Mouse (Mus musculus) CD4-positive, CD25-positive, alpha-beta regulatory T cell, adult 4 months (primary cell): ENCODE measurements at regions not wholly inside any gene's neighbourhood (a gene's known extent, or its start where the extent isn't known, plus 50 kb on each side); places are given as distances from the start of the nearest gene placed in this dataset.

Source experiments
- ATAC-seq: one replicate; pipeline ENCODE4 v1.8.0; 2017

DNA sequence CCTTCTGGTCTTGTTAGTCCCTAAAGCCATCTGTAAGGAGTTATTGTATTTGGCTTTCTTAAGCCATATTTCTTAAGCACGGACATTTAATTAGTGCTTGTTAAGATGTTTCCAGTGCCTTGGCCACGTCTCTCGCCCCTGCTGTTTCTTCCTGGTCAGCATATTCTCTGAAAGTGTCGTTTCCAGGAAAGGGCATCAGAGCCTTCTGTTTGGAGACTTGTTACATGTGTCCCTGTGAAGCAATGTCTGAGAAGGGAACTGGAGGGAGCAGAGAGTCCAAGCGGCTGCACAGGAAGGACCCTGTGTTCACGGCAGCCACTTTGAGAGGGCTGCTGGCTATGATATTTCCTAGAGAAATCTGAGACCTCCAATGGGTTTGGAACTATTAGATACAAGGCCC lies 320.7 kb downstream of the Mtx2 start:
- no peak for ATAC-seq

DNA sequence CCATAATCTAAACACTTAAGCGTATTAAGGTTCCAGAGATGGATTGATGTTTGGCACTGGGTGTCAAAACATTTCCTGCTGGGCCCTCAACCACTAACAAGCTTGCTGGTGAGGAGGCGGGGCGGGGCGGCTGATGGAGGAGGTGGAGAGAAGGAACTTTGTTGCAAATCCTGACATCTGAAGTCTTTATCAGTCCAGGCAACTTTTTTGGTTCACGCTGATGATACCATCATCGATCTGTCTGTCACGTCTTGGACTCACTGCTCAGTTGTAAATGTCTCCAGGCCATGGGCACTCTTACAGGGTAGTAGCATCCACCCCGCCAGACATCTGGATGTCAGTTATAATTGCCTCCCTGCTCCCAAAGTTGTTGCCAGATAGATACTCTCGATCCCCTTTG lies 321.8 kb downstream of the Mtx2 start:
- no peak for ATAC-seq

- no peak for ATAC-seq
Measured at GRCm38 (mm10) chr2:75147967-75148366, 322.4 kb downstream of the Mtx2 start.

DNA sequence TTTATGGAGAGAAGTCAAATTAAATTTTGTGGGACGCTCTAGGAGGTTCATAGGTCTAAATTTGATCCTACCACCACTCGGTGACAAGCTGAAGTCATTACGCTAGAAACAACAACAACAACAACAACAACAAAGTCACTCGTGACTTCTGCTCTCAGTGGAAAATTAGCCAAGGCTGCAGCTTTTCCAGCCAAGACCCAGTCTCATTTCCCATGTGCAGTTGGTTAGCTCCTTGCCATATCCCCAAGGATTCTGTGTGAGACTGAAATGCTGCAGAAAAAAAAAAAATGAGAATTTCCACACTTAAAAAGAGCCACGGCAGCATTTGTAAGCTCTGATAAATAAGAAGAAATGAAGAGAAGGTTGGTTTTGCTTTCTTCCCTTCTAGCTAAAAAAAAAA lies 323.4 kb downstream of the Mtx2 start:
- no peak for ATAC-seq

DNA sequence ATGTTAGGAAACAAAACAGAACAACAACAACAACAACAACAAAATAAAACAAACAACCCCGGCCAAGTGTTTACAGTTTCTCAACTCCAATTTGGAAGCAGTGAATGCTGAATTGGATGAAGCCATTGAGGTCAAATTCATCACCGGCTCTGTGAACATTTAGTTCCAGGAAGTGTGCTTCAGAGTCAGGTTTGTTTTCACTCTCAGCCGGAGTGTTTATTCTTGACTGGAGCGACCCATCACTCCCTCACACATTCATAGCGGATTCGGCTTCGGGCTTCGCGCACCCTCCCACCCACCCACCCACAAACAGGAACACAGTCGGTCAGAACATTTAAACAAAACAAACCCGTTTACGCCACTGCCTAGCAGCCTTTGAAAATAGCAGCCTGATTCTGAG lies 324.0 kb downstream of the Mtx2 start:
- no peak for ATAC-seq

DNA sequence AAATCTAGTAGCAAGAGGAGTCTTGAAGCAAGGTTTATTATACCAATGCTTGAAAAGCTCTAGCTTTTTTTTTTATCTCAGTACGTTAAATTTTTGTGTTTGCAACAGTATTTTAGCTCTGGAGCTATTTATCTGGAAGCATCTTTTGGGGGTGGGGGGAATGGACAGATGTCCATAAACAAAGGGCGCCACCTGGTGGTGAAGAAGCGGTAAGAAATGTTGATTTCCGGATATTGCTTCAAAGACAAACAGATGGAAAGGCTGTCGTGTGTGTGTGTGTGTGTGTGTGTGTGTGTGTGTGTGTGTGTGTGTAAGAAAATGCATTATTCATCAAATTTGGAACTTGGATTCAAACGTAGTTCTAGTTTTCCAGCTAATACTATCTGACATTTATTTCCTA lies 325.4 kb downstream of the Mtx2 start:
- ATAC-seq, result no peak

GRCm38 (mm10) chr2:75151519-75151918 lies 325.9 kb downstream of the Mtx2 start:
- no peak for ATAC-seq

GRCm38 (mm10) chr2:75152477-75152990 lies 326.9 kb downstream of the Mtx2 start:
- ATAC-seq, result no peak

- ATAC-seq, result no peak
Measured at GRCm38 (mm10) chr2:75154448-75154847, 328.8 kb downstream of the Mtx2 start.

GRCm38 (mm10) chr2:75158581-75158980 lies 333.0 kb downstream of the Mtx2 start:
- ATAC-seq, result no peak

DNA sequence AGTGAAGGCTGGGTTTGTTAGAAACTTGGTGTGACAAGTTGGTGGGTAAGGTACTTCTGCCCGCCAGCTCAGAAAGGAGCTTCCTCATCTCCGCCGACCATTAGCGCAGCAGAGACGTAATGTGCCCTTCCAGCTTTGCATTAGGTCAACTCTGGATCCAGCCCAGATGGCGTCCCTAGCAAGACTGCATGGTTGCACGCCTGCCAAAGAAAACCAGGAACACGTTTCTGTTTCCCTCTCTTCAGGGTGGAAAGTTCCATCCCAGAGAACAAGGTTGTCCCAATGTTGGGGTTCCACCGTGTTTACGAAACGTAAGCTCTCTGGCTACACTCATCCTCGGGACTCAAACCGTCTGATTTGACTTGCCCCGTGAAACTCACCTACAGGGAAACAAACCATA lies 335.5 kb downstream of the Mtx2 start:
- no peak for ATAC-seq

- ATAC-seq, result no peak
Measured at GRCm38 (mm10) chr2:75164987-75165386, 339.4 kb downstream of the Mtx2 start.

- no peak for ATAC-seq
Measured at GRCm38 (mm10) chr2:75176267-75176666, 350.7 kb downstream of the Mtx2 start.

GRCm38 (mm10) chr2:75183293-75183692 lies 357.7 kb downstream of the Mtx2 start:
- no peak for ATAC-seq

DNA sequence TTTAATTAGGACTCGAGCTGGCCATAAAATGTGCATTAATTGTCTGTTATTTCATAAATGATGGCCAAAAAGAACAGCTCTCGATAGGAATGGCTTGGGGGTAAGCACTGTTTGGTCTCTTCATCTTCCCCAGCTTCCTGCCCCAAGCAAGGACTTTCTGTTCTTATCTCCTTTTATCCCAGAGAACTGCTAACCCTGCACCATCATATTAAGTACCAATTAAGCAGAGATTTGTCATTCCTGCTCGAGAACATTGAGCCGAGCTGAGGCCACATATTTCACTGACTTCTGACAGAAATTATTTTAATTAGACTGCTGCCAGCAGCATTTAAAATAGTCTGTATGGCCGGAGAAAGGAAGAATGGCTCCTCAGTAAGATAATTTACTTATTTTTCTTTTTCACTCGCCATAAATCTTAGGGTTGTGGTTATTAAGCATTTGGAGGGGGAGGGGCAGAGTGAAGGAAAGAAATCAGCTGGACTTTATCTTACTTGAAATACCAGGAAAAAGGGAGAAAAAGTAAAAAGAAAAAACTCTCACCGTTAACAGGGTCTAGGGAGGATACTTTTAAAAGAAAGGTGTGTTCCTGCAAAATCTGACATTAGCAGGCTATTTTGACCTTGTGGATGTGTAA lies 377.1 kb downstream of the Mtx2 start:
- no peak for ATAC-seq

- ATAC-seq, result no peak
Measured at GRCm38 (mm10) chr2:75208821-75209758, 383.5 kb downstream of the Mtx2 start.

DNA sequence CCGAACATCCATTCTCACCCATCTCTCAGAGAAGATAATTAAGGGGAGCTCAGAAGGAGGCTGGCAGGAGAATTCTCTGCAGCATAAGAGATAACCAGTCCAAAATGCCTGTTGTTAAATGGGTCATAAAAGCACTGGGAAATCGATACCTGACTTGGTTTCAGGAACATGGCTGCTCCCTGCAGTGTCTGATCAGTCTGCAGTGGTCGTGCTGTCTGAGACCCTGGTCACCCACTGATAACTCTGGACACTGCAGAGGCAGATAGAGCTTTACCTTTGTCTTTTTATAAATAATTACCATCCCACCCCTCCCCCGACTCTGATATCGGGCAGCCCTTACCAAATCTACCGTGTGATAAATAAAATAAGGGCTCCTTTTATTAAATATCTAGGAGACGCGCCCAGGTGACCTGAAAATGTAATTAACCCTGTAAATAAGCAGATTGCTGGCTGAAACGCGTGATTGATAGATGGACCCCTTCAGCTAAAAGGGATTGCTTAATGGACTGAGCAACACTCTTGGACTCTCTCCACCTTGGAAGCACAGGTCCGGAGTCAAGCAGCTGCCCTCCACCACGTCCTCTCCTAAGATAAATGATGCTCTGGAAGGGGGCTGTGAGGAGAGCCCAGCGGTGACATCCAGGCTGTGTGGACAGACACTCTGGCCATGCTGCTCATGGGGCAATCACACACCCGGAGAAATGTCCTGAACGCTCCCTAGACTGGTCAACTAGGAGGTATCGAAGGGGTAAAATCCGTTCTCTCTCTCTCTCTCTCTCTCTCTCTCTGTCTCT lies 384.4 kb downstream of the Mtx2 start:
- ATAC-seq, result no peak

- no peak for ATAC-seq
Measured at GRCm38 (mm10) chr2:75216931-75217330, 391.3 kb downstream of the Mtx2 start.

DNA sequence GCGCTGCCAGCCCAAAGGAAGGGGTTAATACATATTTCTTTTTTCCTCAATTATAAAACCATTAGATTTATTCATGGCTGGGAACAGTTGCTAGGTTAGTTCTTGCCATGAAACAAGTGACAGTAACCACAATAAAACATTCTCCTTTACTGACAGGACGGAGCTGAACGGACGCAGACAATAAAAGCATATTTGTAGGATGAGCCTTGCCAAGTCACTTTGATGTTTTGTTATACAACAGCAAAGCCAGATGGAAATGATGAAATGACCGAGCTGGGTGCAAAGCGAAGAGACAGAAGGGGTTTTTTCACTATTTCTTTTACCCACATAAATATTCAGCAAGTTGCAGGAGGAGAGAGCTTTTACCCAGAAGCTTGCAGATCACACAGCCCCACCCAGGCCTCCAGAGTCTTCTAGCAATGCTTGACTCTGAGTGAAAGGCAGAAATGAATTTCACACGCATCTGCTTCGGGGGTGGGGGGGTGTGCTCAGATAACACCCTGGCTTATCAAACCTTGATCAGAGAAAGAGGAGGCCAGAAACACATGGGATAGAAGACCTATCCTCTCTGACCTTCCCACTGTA lies 395.3 kb downstream of the Mtx2 start:
- ATAC-seq, result no peak

- ATAC-seq, result no peak
Measured at GRCm38 (mm10) chr2:75224443-75224842, 398.8 kb downstream of the Mtx2 start.

DNA sequence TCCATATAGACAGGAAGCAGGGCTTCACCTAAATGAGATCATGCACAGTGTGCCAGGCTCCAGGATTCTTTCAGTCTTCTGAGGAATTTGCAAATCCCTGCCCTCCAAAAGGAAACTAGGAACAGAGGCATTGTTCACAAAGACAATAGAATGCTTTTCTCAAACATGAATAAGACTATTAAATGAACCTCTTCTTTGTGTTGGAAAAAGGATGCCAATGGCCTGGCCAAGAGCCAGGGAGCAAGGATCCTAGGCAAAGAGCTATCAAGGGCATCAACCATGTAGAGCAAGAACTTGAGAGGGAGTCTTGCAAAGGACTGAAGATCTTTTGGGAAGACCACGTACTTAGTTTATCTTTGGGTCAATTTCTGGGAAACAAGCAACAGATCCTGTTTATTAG lies 415.4 kb downstream of the Mtx2 start:
- ATAC-seq, result no peak

DNA sequence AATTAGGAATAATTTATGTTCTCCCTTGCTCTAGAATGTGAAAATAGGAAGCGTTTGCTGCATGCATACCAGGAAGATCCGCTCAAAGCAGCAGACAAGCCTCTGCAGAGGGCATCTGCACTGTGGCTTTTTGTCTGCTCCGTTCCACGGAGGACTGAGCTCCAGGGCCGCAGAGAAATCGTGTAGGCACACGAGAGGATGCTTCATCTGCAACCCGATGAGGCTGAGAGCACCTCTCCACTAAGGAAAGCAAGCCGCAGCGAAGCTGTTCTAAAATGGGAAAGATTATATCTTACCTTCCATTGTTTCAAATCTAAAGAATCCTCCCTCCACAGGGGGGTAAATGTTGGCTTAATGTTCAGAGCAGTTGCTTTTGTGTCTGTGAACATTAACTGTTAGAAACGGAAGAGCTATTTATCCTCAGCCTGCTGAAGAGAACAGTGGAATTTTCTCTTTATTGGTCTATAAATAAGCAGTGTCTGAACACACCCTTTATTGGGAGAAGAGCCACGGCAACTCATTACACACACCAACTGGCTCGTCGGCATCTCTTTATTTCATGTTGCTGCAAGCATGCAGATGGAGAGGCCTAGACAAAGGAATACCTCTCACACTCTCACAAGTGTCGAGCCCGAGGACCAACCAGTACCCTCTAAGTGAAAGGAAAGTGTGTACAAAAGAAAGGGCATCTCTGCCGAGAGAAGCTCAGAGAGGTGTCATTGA lies 414.6 kb upstream of the Hnrnpa3 start:
- ATAC-seq, result no peak
